Mouse (Mus musculus) ES-Bruce4 (cell line): ENCODE data around the gene Map4.

Experiments used
- CTCF ChIP-seq: IDR thresholded peaks from one replicate; pipeline ENCODE4 v1.8.1; 2011; ENCODE audit warnings: low read depth, low read length
- EP300 ChIP-seq: IDR thresholded peaks from 2 replicates; pipeline ENCODE4 v1.6.1; 2011; ENCODE audit warnings: low read depth, low read length; ENCODE audit not compliant: insufficient read depth
- POLR2A ChIP-seq: IDR thresholded peaks from one replicate; pipeline ENCODE4 v1.8.1; 2011; ENCODE audit warnings: low read length; ENCODE audit not compliant: insufficient read depth

DNA sequence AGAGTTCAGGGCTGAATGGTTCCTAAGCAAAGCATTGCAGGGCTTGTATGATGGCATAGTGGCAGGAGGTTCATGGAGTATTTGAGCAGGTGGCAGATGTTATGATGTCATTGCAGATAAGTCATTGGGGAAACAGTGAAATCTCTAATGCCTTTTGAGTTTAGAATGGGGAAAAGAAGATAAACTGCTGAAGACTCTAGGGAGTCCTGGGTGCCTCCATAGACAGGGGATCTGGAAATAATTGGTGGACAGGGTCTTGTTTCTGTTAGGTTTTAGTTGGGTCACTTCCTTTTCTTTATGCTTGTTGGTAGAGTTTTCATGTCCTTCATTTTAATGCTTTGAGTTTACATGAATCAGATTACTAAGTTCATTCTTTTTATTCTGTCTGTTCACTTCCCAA is 116.0 kb downstream of the Map4 start:
- TF ChIP-seq CTCF (no peak), POLR2A (no peak), EP300 (no peak)
